Mouse (Mus musculus) limb, embryonic 10.5 days (tissue): Measurements from ENCODE around the gene Ell. TPM values are rescaled to one million over a fixed set of nuclear protein-coding genes. Genes with fewer than 3 reads are reported as not detected.

Source experiments
- DNase-seq: peaks from one replicate; pipeline ENCODE4 v3.0.0-alpha.2; 2017; ENCODE audit warnings: low spot score
- H3K27ac ChIP-seq: fragments of 300-500 bp; sonication (generic); 2 replicates; pipeline ENCODE4 v1.5.1; 2016; ENCODE audit warnings: mild to moderate bottlenecking
- H3K27me3 ChIP-seq: fragments of 300-500 bp; sonication (generic); 2 replicates; pipeline ENCODE4 v1.6.1; 2016; ENCODE audit warnings: low read depth, mild to moderate bottlenecking; ENCODE audit not compliant: poor library complexity, severe bottlenecking
- H3K36me3 ChIP-seq: fragments of 300-500 bp; sonication (generic); 2 replicates; pipeline ENCODE4 v1.6.1; 2016; ENCODE audit warnings: mild to moderate bottlenecking, moderate library complexity
- H3K4me1 ChIP-seq: fragments of 300-500 bp; sonication (generic); 2 replicates; pipeline ENCODE4 v1.6.1; 2016
- H3K4me3 ChIP-seq: fragments of 300-500 bp; sonication (generic); 2 replicates; pipeline ENCODE4 v1.5.1; 2016; ENCODE audit warnings: mild to moderate bottlenecking, moderate library complexity
- H3K9me3 ChIP-seq: fragments of 300-500 bp; sonication (generic); replicated peaks from 2 replicates; pipeline ENCODE4 v1.6.1; 2016; ENCODE audit warnings: mild to moderate bottlenecking
- WGBS: fragments of 180-500 bp; shearing (Covaris S2); methylation state at CpG from one replicate; pipeline ENCODE4 v1.1.7; 2016; 5-methylcytosine and 5-hydroxymethylcytosine counted together
- polyA plus RNA-seq: library from polyadenylated mRNA; unstranded; fragments of >200 nt; fragmentation: Nextera tagmentation; extraction: Ambion mirVana; gene quantifications from 2 replicates; pipeline ENCODE4 v1.2.1, GENCODE M21; 2016

Ell gene
- polyA plus RNA-seq, 1 experiment from 2014 or later, result 26.1 TPM

- Histone ChIP-seq H3K9me3 (no peaks in the 10 kb centered on the region), H3K4me1 (peaks cover 23% of the 10 kb centered on the region), H3K4me3 (no peak overlapping the region), H3K27ac (no peak overlapping the region), H3K36me3 (peaks cover 62% of the 10 kb centered on the region), H3K27me3 (no peaks in the 10 kb centered on the region)
- no peak for DNase-seq
- 96% methylated on average over 2 of the region's 2 CpGs for WGBS
Measured at GRCm38 (mm10) chr8:70530314-70530713, 8.9 kb upstream of the Ell start.

GRCm38 (mm10) chr8:70534281-70534680 is 5.0 kb upstream of the Ell start:
- H3K4me3 ChIP-seq, result no peak overlapping the region
- WGBS, result 96% methylated on average over 12 of the region's 12 CpGs
- DNase-seq, result no peak

GRCm38 (mm10) chr8:70535221-70535620 is 4.0 kb upstream of the Ell start:
- H3K9me3 ChIP-seq, result no peaks in the 10 kb centered on the region
- no peak for DNase-seq
- H3K4me1 ChIP-seq, result peaks cover 14% of the 10 kb centered on the region
- H3K4me3 ChIP-seq, result no peak overlapping the region
- peaks cover 71% of the 10 kb centered on the region for H3K36me3 ChIP-seq
- 95% methylated on average over 3 of the region's 3 CpGs for WGBS
- H3K27ac ChIP-seq, result no peak overlapping the region
- H3K27me3 ChIP-seq, result no peaks in the 10 kb centered on the region

More at GRCm38 (mm10) chr8:70534281-70534680, 5.0 kb upstream of the Ell start:
- Histone ChIP-seq H3K4me1 (peaks cover 12% of the 10 kb centered on the region), H3K27me3 (no peaks in the 10 kb centered on the region), H3K27ac (no peak overlapping the region), H3K36me3 (peaks cover 81% of the 10 kb centered on the region), H3K9me3 (no peaks in the 10 kb centered on the region)

- DNase-seq, result no peak
- H3K4me3 ChIP-seq, result no peak overlapping the region
- H3K9me3 ChIP-seq, result no peaks in the 10 kb centered on the region
- H3K27ac ChIP-seq, result no peak overlapping the region
- no peaks in the 10 kb centered on the region for H3K27me3 ChIP-seq
- H3K4me1 ChIP-seq, result peaks cover 18% of the 10 kb centered on the region
- 84% methylated on average over 2 of the region's 2 CpGs for WGBS
- H3K36me3 ChIP-seq, result peaks cover 67% of the 10 kb centered on the region
Measured at GRCm38 (mm10) chr8:70535701-70536100, 3.6 kb upstream of the Ell start.

- 14% methylated on average over 24 of the region's 24 CpGs for WGBS
- Histone ChIP-seq H3K4me3 (peak overlapping the region; percentile 74), H3K27ac (peak overlapping the region; percentile 87), H3K36me3 (peaks cover 43% of the 10 kb centered on the region), H3K9me3 (no peaks in the 10 kb centered on the region), H3K4me1 (peaks cover 28% of the 10 kb centered on the region), H3K27me3 (no peaks in the 10 kb centered on the region)
- peak; percentile 58 for DNase-seq
Measured at GRCm38 (mm10) chr8:70538024-70538579, 1.2 kb upstream of the Ell start.

- H3K4me1 ChIP-seq, result peaks cover 32% of the 10 kb centered on the region
- H3K27ac ChIP-seq, result peak overlapping the region; percentile 87
- peaks cover 37% of the 10 kb centered on the region for H3K36me3 ChIP-seq
- H3K9me3 ChIP-seq, result no peaks in the 10 kb centered on the region
- peak overlapping the region; percentile 74 for H3K4me3 ChIP-seq
- no peaks in the 10 kb centered on the region for H3K27me3 ChIP-seq
- peak; percentile 100 for DNase-seq
- under 1% methylated on average over 32 of the region's 32 CpGs for WGBS
Measured at GRCm38 (mm10) chr8:70538633-70539076, 602 bp upstream of the Ell start.

- H3K27me3 ChIP-seq, result no peaks in the 10 kb centered on the region
- peak overlapping the region; percentile 87 for H3K27ac ChIP-seq
- H3K4me3 ChIP-seq, result peak overlapping the region; percentile 74
- no peaks in the 10 kb centered on the region for H3K9me3 ChIP-seq
- peaks cover 27% of the 10 kb centered on the region for H3K36me3 ChIP-seq
- no peak for DNase-seq
- H3K4me1 ChIP-seq, result peaks cover 39% of the 10 kb centered on the region
- WGBS, result 15% methylated on average over 4 of the region's 4 CpGs
Measured at GRCm38 (mm10) chr8:70540013-70540506, 803 bp downstream of the Ell start.

- DNase-seq, result no peak
- Histone ChIP-seq H3K36me3 (peaks cover 22% of the 10 kb centered on the region), H3K9me3 (no peaks in the 10 kb centered on the region), H3K27ac (peak overlapping the region; percentile 87; the same call in 1 of the 2 replicates), H3K27me3 (no peaks in the 10 kb centered on the region), H3K4me1 (peaks cover 39% of the 10 kb centered on the region), H3K4me3 (peak overlapping the region; percentile 74)
- WGBS, result 71% methylated on average over 7 of the region's 7 CpGs
Measured at GRCm38 (mm10) chr8:70540507-70541071, 1.3 kb downstream of the Ell start.

GRCm38 (mm10) chr8:70541081-70541480 is 1.8 kb downstream of the Ell start:
- Histone ChIP-seq H3K27me3 (no peaks in the 10 kb centered on the region), H3K4me1 (peaks cover 39% of the 10 kb centered on the region), H3K9me3 (no peaks in the 10 kb centered on the region), H3K4me3 (peak overlapping the region; percentile 74; the same call in 1 of the 2 replicates), H3K27ac (no peak overlapping the region), H3K36me3 (peaks cover 17% of the 10 kb centered on the region)
- 87% methylated on average over 5 of the region's 5 CpGs for WGBS
- no peak for DNase-seq

- no peak overlapping the region for H3K27ac ChIP-seq
- H3K4me3 ChIP-seq, result no peak overlapping the region
- 0 out of 2 replicates have a peak, but pooled peaks cover 4% of the 10 kb centered on the region for H3K36me3 ChIP-seq
- WGBS, result 70% methylated on average over 6 of the region's 6 CpGs
- H3K4me1 ChIP-seq, result peaks cover 29% of the 10 kb centered on the region
- H3K9me3 ChIP-seq, result no peaks in the 10 kb centered on the region
- no peaks in the 10 kb centered on the region for H3K27me3 ChIP-seq
- DNase-seq, result no peak
Measured at GRCm38 (mm10) chr8:70544200-70544687, 5.0 kb downstream of the Ell start.

- no peak overlapping the region for H3K27ac ChIP-seq
- H3K4me1 ChIP-seq, result peaks cover 14% of the 10 kb centered on the region
- 0 out of 2 replicates have a peak, but pooled peaks cover 7% of the 10 kb centered on the region for H3K36me3 ChIP-seq
- H3K27me3 ChIP-seq, result no peaks in the 10 kb centered on the region
- WGBS, result 81% methylated on average over 4 of the region's 4 CpGs
- H3K9me3 ChIP-seq, result no peaks in the 10 kb centered on the region
- no peak overlapping the region for H3K4me3 ChIP-seq
- DNase-seq, result no peak
Measured at GRCm38 (mm10) chr8:70546412-70546811, 7.2 kb downstream of the Ell start.

- no peak overlapping the region for H3K4me3 ChIP-seq
- H3K36me3 ChIP-seq, result 0 out of 2 replicates have a peak, but pooled peaks cover 7% of the 10 kb centered on the region
- DNase-seq, result no peak
- no peak overlapping the region for H3K27ac ChIP-seq
- 89% methylated on average over 6 of the region's 6 CpGs for WGBS
- no peaks in the 10 kb centered on the region for H3K9me3 ChIP-seq
- H3K4me1 ChIP-seq, result peaks cover 14% of the 10 kb centered on the region
- H3K27me3 ChIP-seq, result no peaks in the 10 kb centered on the region
Measured at GRCm38 (mm10) chr8:70547762-70548161, 8.5 kb downstream of the Ell start.
